Mouse (Mus musculus): ENCODE results near the gene Ccm2.
A peak's percentile ranks its signal among the peaks of the same experiment; 100 is the strongest.

Gene Ccm2

DNA sequence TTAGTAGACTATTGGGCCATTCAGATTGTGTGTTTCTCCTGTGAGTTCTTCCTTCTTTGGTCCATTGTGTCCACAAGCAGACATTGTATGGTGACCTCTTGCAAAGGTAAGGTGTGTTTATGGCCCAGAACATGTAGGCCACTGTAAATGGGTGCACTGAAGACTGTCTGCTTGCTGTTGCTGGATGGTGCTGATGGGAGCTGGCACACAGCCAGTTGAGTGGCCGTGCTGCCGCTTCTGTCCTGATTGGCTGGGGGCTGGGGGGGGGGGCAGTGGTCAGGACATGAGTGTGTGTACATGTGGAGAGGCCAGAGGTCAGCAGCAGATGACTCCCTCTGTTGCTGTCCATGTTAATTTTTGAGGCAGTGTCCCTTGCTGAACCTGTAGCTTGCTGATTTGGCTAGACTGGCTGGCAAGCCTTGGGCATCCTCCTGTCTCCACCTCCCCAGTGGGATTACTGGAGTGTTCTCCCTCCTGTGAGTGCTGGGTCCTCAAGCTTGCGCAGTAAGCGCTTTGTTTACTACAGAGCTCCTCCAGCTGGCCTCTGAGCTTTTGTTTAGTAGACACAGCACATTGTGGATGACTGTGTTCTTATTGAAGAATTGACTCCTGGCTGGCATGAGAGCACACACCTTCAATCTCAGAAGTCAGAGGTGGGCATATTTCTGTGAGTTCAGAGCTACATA is 33.5 kb downstream of the Ccm2 start:
- no peak for DNase-seq (ENCODE audit: low spot score in 2 of 2)

DNA sequence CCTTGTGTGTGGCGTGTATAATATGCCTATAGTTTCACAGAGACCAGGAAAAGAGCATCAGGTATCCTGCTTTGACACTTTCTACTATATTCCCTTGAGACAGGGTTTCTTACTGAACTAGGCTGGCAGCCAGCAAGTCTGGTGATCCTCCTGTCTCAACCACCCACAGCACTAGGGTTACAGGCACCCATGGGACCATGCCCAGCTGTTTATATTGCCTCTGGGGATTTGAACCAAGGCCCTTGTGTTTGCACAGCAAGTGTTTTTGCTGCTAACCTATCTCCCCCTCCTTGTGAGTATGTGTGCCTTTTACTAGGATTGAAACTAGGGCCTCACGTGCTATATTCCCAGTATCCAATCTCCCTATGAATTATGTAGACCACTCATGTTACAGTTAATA is 34.9 kb downstream of the Ccm2 start:
- DNase-seq (ENCODE audit: low spot score in 2 of 2): no peak

DNA sequence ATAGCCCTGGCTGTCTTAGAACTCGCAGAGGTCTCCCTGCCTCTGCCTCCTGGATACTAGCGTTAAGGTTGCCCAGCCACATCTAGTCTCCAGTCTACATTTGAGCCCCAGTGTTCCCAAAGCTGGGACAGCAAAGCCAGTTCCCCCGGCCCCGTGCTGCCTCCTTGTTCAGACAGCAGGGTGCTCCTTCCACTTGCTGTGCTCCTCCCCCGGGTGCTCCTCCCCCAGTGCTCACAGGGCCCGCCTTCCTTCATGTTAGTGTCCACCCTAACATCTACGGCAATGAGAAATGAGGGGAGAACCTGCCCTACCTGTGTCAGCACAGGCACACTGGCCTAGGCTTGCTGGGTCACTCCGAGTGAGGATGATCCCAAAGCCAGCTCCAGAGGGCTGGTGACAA is 39.1 kb downstream of the Ccm2 start:
- DNase-seq (ENCODE audit: low spot score in 2 of 2): no peak

DNA sequence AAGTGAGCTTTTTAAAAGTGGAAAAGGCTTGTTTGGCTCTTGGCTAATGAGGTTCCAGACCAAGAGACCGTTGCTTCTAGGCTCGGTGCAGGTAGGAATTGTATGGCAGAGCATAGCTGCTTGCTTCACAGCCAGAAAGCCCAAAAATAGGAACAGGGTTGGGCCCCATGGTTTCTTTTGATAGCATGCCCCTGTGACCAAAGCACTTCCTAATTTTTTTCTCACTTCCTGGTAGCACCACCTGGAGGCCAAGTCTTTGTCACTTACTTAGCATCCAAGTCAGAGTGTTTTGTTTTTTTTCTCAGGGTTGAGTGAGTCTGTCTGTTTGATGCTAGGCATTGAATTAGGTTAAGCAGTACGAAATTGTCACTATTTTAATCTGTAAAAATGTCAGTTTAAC is 40.0 kb downstream of the Ccm2 start:
- DNase-seq (ENCODE audit: low spot score in 2 of 2): no peak

DNA sequence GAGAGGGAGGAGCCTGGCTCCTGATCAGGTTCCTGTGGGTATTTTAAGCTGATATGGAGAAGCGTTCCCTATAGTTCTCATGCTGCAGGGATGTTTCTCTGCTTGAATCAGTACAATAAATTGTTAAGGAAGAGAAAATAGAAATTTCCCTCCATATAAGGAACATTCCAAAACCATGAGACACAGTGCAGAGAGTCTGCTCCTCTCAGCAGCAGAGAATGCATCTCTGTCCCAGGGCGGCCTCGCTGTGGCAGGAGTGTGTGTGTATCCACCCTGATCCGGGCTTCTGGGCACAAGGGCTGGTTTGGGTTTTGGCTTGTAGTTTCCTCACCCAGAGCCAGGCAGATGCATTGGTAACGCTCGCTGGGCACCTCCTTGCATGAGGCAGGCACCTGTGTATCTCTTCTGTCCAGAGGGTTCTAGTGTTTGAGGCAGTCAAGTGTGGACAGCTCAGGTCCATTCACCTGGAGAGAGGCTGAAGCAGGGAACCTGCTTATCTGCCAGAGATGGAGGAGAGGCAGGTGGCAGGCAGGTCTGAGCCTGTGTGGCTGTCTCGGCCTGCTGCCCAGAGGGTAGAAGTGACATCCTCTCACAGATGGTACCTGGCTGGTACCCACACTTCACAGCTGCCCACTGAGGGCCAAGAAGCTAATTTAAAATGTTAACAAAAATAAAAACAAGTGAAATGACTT is 40.7 kb downstream of the Ccm2 start:
- no peak for DNase-seq (ENCODE audit: low spot score in 2 of 2)

DNA sequence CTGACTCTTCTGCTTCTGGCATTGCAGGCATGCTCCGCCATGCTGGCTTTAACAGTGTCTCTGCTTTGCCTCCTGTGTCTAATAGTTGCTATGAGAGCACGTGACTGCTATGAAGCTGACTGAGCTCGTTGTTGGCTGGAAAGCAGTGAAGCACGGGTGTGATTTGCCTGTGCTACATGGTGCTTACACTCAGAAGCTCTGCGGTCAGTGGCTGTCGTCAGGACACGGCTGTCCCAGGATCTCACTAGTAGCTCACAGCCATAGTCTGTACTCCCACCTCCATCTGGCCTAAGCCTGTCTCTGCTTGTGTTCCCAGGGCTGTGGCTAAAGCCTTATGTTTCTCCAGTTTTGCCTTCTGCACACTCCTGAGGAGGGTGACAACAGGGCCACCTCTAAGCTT is 41.6 kb downstream of the Ccm2 start:
- peak in 1 of 2 experiments; percentile 9 for DNase-seq (ENCODE audit: low spot score in 2 of 2)

DNA sequence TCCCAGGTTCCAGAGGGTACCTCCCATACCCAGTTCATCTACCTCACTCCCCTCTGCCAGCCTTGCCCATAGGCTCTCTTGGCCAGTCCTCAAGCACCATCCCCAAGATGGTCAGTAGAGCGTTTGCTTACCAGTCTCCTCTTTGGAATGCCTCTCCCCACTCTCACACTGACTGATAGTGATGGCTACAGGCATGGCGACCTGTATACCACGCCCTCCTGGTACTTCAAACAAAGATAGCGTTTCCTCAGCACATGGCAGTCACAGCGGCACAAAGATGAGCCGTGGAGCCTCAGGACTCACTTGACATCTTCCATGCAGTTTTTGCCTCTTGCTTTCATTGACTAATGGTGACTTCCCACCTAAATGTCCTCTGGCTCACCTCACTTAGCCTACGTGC is 43.2 kb downstream of the Ccm2 start:
- no peak for DNase-seq (ENCODE audit: low spot score in 2 of 2)

DNA sequence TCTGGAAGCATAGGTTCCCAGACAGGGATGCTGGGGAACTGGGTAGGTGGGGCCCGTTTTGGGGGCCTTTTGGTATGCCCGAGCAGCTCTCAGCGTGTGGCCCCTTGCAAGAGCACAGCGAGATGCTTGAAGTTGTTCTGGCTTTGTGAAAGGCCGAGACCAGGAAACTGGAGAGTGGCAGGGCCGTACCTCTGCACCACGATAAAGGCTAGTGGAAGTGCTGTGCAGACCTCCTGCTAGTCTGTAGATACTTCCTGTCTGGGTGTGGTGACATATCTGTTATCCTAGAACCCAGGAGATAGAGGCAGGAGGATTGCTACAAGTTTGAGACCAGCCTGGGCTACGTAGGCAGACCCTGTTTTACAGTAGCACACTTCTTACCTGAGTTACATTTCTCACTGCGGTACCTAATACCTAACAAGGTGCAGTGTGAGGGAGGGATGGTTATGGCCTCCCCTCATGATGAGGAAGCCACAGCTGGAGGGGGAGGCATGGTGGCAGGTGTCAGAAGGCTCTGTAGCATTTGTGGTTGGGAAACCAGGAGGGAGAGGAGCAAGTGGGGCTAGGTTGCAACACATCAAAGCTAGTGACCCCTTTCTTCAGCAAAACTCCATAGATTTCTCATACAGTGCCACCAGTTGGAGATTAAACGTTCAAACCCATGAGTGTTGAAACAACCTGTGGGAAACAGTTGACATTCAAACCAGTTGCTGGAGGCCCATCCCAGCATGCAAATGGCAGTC is 44.4 kb downstream of the Ccm2 start:
- DNase-seq (ENCODE audit: low spot score in 2 of 2): no peak

DNA sequence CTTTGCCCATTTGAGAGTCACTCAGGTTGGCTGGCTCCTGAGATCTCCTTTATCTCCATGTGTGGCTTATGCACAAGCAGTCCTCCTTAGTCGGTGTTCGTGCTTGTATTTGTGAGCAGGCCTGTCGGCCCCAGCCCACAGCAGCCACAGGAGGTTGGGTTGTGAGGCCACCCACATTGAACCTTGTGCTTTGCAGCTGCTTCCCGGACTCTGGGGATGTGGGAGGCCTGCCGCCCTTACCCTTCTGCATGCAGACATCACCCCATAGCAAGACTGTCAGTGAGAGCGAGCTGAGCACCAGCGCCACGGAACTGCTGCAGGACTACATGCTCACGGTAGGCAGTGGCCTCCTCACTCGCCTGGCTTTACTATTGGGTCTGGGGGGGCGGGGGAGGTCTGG is 46.7 kb downstream of the Ccm2 start:
- peak in 1 of 2 experiments; percentile 13 for DNase-seq (ENCODE audit: low spot score in 2 of 2)

DNA sequence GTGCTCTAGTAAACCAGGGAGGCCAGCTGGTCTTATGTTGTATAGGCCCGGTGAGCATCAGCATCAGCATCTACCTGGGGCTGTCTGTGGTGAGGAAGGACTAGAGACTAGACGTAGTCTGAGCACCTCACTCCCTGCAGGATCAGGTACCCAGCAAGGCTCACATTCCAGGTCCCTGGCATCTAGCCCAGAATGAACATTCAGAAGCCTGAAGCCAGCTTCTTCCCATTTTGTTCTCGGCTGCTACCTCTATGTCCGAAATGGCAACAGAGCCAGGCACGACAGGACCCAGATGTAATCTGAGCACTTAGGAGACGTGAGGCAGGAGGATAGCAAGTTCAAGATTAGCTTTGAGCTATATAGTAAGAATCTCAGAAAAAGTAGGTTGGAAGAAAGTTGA is 48.2 kb downstream of the Ccm2 start:
- DNase-seq (ENCODE audit: low spot score in 2 of 2): peak in 1 of 2 experiments; percentile 15

DNA sequence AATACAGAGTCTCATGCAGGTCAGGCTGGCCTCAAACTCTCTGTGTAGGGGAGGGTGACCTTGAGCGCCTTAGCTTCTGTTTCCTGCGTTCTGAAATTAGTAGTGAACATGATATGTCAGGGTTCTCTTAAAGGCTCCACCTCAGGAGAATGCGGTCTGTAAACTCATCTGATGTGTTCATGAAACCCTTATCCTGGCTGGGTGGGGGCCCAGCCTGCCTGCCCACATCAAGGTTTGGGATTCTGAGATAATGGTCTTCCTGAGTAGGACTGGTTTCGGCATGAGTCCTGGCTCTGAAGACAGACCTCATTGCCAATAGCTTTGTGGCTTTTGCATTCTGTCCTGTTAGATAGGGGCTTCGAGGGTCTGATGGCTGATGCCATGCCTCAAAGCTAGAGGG is 48.7 kb downstream of the Ccm2 start:
- no peak for DNase-seq (ENCODE audit: low spot score in 2 of 2)

DNA sequence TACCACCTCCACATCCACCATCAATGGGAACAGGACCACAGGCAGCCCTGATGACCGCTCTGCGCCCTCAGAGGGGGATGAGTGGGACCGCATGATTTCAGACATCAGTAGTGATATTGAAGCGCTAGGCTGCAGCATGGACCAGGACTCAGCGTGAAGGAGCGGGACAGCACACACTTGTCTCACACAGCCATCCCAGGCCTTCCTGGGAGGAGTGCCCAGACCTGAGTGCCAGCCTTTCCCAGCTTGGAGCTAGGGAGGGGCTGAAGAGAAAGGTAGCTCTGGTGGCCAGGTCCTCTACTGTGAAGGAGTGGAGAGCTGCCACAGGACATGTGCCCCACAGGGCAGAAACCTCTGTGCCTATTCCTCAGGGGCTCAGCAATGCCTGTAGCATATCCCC is 49.5 kb downstream of the Ccm2 start:
- DNase-seq (ENCODE audit: low spot score in 2 of 2): no peak

DNA sequence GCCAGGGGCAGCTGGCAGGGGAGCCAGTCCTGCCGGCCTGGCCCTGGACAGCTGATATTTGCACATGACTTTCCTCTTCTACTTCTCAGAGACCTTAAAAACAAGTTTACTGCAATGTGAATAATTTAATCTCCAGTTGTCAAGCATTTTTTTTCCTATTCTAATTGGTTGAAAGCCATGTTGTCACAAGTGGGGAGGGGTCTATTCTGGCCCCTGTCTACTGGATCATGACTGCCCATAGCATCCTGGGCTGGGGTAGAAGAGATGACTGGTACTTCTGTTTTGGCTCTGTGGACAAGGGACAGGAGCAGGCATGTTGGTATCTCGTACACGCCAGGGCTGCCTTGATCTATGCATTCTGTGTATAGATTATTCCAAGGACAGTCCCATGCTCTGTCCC is 49.9 kb downstream of the Ccm2 start:
- no peak for DNase-seq (ENCODE audit: low spot score in 2 of 2)

DNA sequence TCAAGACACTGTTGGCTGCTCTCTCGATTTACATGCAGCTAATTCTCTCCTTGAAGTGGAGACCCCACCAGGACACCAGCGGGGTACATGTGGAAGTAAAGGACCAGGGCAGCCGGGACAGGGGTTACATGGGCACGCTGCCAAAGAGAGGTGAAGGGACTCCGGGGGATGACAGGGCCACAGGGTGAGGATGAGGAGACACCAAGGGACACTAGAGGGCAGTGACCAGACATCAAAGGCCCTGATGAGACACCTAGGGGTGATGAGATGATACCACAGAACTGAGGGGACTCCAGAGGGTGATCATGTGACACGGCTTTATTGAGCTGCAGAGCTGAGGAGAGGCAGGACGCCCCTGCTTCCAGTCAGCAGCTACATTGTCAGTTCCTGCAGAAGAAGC is 50.8 kb downstream of the Ccm2 start:
- no peak for DNase-seq (ENCODE audit: low spot score in 2 of 2)

DNA sequence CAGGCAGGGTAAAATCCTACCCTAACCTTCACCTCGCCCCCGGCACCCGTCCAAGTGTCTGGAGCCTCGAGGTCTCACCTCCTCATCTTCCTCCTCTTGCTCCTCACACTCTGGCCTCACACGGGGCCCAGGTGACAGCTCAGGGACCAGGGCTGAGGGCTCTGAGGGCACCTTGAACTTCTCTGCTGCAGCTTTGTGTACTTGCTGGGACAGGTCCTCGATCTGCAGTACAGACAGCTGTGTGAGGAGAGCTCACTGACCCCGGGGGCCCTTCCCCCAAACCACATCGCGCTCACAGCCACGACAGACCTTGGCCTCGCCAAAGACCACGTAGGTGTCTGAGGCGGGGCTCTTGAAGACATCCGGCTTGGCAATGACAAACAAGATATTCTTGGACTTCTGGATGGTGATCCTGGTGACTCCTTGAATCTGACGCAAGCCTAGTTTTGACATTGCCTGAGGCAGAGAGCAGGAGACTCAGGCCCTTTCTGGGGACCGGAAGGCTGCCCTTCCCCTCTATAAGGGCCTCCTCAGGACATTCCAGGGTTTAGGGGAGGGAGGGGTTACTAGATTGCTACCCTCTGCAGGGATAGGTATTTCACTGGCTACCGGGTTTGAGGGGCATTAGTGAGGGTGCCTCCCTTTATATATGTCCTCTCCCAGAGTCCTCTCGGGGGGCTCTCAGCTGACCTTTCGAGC is 51.7 kb downstream of the Ccm2 start:
- DNase-seq (ENCODE audit: low spot score in 2 of 2): peak in 1 of 2 experiments; percentile 9

DNA sequence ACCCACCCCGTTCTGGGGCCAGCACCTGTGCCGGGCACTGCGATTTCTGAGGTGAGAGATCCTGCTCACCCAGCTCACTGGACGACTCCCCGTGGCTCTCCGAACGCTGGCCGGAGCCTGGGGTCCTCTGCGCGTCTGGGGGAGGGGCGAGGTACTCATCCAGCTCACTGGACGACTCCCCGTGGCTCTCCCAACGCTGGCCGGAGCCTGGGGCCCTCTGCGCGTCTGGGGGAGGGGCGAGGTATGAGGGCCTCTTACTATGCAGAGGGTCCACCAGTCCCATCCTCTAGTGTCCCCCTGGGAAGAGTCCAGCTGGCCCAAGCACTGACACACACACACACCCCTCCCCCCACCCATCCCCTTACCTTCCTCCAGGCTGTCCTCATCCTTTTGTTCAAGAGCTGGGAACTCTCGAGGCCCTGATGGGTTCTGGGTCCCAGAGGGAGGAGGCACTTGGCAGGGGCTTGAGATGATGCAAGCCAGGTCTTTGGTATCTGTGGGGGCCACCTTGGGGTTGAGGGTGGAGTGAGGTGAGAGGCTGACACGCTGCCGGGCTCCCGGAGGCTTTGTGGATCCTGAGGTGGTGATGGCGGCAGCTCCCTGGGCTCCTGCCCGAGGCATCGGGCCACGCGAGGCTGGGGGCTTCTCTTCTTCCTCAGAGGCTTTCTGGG is 52.5 kb downstream of the Ccm2 start:
- peak in 1 of 2 experiments; percentile 17 for DNase-seq (ENCODE audit: low spot score in 2 of 2)

DNA sequence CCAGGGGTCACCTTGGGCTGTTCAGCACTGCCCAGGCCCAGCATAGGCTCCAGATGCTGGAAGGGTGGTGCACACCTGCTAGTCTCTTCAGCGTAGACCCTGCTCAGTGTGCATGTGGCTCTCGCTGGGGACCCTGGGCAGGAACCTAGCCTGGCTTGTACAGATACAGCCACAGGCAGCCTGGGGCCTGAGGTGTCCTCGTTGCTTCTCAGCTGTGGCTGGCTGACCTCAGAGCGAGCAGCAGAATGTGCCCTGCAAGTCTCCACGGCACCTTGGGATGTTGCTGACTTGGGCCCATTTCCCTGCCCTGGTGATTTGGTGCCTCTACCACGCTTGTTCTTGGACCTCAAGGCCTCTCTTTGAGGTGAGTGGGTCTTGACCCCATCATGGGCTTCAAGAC is 53.1 kb downstream of the Ccm2 start:
- peak in 1 of 2 experiments; percentile 22 for DNase-seq (ENCODE audit: low spot score in 2 of 2)

DNA sequence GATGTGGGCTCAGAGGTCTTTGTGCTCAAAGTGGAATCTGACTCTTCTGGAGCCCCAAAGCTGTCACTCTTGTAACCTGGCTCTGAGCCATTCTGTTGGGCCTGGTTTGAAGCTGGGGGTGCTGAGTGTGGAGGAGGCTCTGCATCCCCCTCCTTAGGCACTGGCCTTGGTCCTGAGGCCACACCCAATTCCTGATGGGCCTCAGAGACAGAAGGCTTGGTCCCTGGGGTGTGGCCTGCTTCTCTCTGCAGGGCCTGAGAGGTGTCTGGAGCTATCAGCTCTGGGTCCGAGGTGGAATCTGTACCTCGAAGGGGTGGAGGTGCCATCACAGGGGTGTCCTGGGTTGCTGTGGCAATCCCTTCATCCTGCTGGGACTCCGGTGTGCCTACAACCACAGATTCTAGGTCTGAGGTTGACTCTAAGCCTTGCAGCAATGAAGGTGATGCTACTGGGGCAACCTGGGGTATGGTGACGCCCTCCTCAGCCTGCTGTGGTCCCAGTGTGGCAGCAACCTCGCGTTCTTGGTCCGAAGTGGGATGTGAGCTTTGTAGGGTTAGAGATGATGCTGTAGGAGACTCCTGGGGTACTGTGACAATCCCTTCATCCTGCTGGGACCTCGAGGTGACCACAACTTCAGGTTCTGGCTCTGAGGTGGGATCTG is 53.7 kb downstream of the Ccm2 start:
- no peak for DNase-seq (ENCODE audit: low spot score in 2 of 2)

DNA sequence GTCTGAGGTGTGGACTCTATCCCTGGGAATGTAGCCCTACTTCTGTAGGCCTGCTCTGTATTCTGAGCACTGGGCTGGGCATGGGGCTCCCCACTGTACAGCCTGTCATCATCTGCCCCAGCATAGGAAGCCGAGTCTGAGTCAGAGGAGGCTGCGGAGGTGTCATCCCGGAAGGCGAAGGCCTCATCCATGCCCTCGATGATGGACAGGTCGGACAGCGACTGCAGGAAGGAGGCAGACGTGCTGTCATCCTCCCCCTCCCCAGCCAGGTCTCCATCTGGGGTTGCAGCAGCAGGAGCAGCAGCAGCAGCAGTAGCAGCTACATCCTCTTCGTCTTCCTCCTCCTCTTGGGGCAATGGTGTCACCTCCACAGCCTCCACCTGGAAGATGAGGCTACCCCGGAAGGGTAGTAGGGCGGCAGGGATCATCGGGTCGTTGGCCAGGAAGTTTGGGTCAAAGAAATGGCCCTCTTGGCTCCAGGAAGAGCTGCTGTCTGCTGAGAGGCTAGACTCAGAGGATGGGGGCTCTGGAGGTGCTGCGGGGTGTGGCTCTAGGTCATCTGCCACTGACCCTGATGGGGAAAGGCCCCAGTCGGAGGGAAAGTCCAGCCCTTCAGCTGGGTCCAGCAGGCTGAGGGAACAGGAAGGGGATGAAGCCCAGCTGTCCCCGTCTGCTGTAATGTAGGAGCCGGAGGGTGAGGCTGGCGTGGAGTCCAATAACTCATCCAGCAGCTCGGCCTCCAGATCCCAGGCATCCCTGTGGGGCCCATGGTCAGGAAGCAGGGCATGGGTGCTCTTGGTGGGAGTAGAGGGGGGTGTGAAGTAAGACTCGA is 55.2 kb downstream of the Ccm2 start:
- no peak for DNase-seq (ENCODE audit: low spot score in 2 of 2)

DNA sequence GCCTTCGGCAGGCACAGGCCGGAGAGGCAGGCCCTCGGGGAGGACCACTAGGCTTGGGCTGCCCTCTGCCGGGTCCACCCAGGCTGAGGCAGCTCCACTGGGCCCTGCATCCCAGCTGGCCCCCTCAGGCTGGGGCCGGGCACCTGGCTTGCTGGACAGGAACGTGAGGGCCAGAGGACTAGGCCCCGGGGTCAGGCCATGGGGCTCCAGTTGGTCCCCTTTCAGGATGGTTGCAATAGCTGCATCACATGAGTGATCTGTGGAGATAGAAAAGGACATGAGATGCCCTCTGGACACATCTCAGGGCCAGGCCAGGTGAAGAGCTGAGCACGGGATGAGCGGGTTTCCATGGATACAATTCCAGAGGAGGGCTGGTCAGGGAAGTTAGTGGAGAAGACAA is 56.0 kb downstream of the Ccm2 start:
- DNase-seq (ENCODE audit: low spot score in 2 of 2): no peak

All from right cerebral cortex, adult 2 months (tissue).